Mouse (Mus musculus) lung, postnatal 25 days (tissue): ENCODE results near the gene Vegfd.

Experiments used
- DNase-seq: peaks from one replicate; pipeline ENCODE4 v3.0.0; 2022; ENCODE audit warnings: low spot score

Vegfd gene

GRCm38 (mm10) chrX:164419955-164420354 is 46.8 kb downstream of the Vegfd start:
- no peak for DNase-seq

- no peak for DNase-seq
These were observed 47.3 kb downstream of the Vegfd start for GRCm38 (mm10) chrX:164420518-164420917.

- no peak for DNase-seq
These were observed 51.6 kb downstream of the Vegfd start for GRCm38 (mm10) chrX:164424821-164425220.

- DNase-seq, result no peak
These were observed 54.1 kb downstream of the Vegfd start for GRCm38 (mm10) chrX:164427295-164427694.

- no peak for DNase-seq
These were observed 55.0 kb downstream of the Vegfd start for GRCm38 (mm10) chrX:164428224-164428623.

GRCm38 (mm10) chrX:164430621-164431020 is 57.4 kb downstream of the Vegfd start:
- no peak for DNase-seq

GRCm38 (mm10) chrX:164431133-164431532 is 58.0 kb downstream of the Vegfd start:
- DNase-seq, result no peak

- no peak for DNase-seq
These were observed 58.4 kb downstream of the Vegfd start for GRCm38 (mm10) chrX:164431541-164431940.

GRCm38 (mm10) chrX:164432682-164433081 is 59.5 kb downstream of the Vegfd start:
- DNase-seq, result no peak

GRCm38 (mm10) chrX:164436709-164437108 is 63.5 kb downstream of the Vegfd start, which contains the start of gene Asb11:
Gene Asb11 (plus strand): TSS chrX:164436994.
- DNase-seq, result no peak

GRCm38 (mm10) chrX:164439462-164439861 is 66.3 kb downstream of the Vegfd start:
- no peak for DNase-seq

- DNase-seq, result peak; percentile 58
These were observed 67.0 kb downstream of the Vegfd start for GRCm38 (mm10) chrX:164440140-164440539.

GRCm38 (mm10) chrX:164440703-164441102 is 67.5 kb downstream of the Vegfd start:
- DNase-seq, result no peak

- no peak for DNase-seq
These were observed 68.1 kb downstream of the Vegfd start for GRCm38 (mm10) chrX:164441306-164441705.

- no peak for DNase-seq
These were observed 72.4 kb downstream of the Vegfd start for GRCm38 (mm10) chrX:164445601-164446000.

- DNase-seq, result no peak
These were observed 73.0 kb downstream of the Vegfd start for GRCm38 (mm10) chrX:164446106-164446551.

- no peak for DNase-seq
These were observed 73.9 kb downstream of the Vegfd start for GRCm38 (mm10) chrX:164446835-164447681.

GRCm38 (mm10) chrX:164447682-164448071 is 74.5 kb downstream of the Vegfd start:
- no peak for DNase-seq

- DNase-seq, result peak; percentile 57
These were observed 76.0 kb downstream of the Vegfd start for GRCm38 (mm10) chrX:164449201-164449600.
